Mouse (Mus musculus) MEL (cell line): Measurements from ENCODE around the gene Mnt. TPM values are rescaled to one million over a fixed set of nuclear protein-coding genes. Genes with fewer than 3 reads are reported as not detected.

Experiments used
- DNase-seq: peaks from one replicate; pipeline ENCODE4 v3.0.0; 2011; ENCODE audit warnings: low read depth, low spot score
- H3K27ac ChIP-seq: 2 replicates; pipeline ENCODE4 v1.5.1; 2012; ENCODE audit warnings: low read depth, mild to moderate bottlenecking, control low read depth, low read length, moderate library complexity; ENCODE audit not compliant: control insufficient read depth
- H3K27me3 ChIP-seq, 2 experiments: fragments of 150-350 bp in 1 of 2; sonication (generic) in 1 of 2; 2 replicates each; pipeline ENCODE4 v1.6.1; 2012; ENCODE audit warnings: low read length in 2 of 2, mild to moderate bottlenecking in 2 of 2, improper control_type of control experiment in 1 of 2, moderate library complexity in 1 of 2; ENCODE audit not compliant: insufficient read depth in 2 of 2, control insufficient read depth in 1 of 2
- H3K36me3 ChIP-seq, 2 experiments: 2 replicates each; pipeline ENCODE4 v1.6.1; 2012 to 2014; ENCODE audit warnings: low read length in 2 of 2, improper control_type of control experiment in 1 of 2, inconsistent platforms in 1 of 2, mild to moderate bottlenecking in 1 of 2; ENCODE audit not compliant: insufficient read depth in 2 of 2, control insufficient read depth in 1 of 2
- H3K4me1 ChIP-seq, 2 experiments: fragments of 150-350 bp in 1 of 2; sonication (generic) in 1 of 2; 2 replicates each; pipeline ENCODE4 v1.6.1; 2012; ENCODE audit warnings: low read length in 2 of 2, improper control_type of control experiment in 1 of 2, mild to moderate bottlenecking in 1 of 2; ENCODE audit not compliant: insufficient read depth in 2 of 2, control insufficient read depth in 1 of 2
- H3K4me3 ChIP-seq, 2 experiments: fragments of 150-350 bp in 1 of 2; sonication (generic) in 1 of 2; 2 replicates each; pipeline ENCODE4 v1.5.1; 2012; ENCODE audit warnings: low read depth in 2 of 2, low read length in 2 of 2, mild to moderate bottlenecking in 2 of 2, moderate library complexity in 2 of 2, control low read depth in 1 of 2, improper control_type of control experiment in 1 of 2; ENCODE audit not compliant: control insufficient read depth in 1 of 2, insufficient read depth in 1 of 2
- H3K79me2 ChIP-seq: 2 replicates; pipeline ENCODE4 v1.6.1; 2012; ENCODE audit warnings: mild to moderate bottlenecking, low read length, moderate library complexity; ENCODE audit not compliant: control insufficient read depth, poor library complexity, insufficient read depth
- H3K9ac ChIP-seq: 2 replicates; pipeline ENCODE4 v1.6.1; 2012; ENCODE audit warnings: low read depth, mild to moderate bottlenecking, control low read depth, low read length, moderate library complexity; ENCODE audit not compliant: control insufficient read depth, poor library complexity, severe bottlenecking
- H3K9me3 ChIP-seq: fragments of 150-350 bp; sonication (generic); replicated peaks from 2 replicates; pipeline ENCODE4 v1.6.1; 2012; ENCODE audit warnings: mild to moderate bottlenecking, low read length, improper control_type of control experiment, moderate library complexity; ENCODE audit not compliant: insufficient read depth
- E2F4 ChIP-seq: IDR thresholded peaks from 2 replicates; pipeline ENCODE4 v1.6.1; 2011; ENCODE audit warnings: low read depth, low read length, improper control_type of control experiment, borderline replicate concordance
- ELF1 ChIP-seq: IDR thresholded peaks from 2 replicates; pipeline ENCODE4 v1.6.1; 2014; ENCODE audit warnings: low read depth, mild to moderate bottlenecking, inconsistent platforms, low read length, improper control_type of control experiment, moderate library complexity
- EP300 ChIP-seq, 2 experiments: IDR thresholded peaks; 2 replicates each; pipeline ENCODE4 v1.6.1; 2011; ENCODE audit warnings: improper control_type of control experiment in 2 of 2, low read length in 2 of 2, low read depth in 1 of 2, mild to moderate bottlenecking in 1 of 2
- ETS1 ChIP-seq: IDR thresholded peaks from 2 replicates; pipeline ENCODE4 v1.6.1; 2012; ENCODE audit warnings: low read depth, mild to moderate bottlenecking, inconsistent platforms, low read length, improper control_type of control experiment, moderate library complexity
- GABPA ChIP-seq: IDR thresholded peaks from 2 replicates; pipeline ENCODE4 v1.6.1; 2012; ENCODE audit warnings: low read depth, mild to moderate bottlenecking, inconsistent platforms, low read length, improper control_type of control experiment, moderate library complexity
- GATA1 ChIP-seq: IDR thresholded peaks from 2 replicates; pipeline ENCODE4 v1.6.1; 2011; ENCODE audit warnings: low read depth, low read length, improper control_type of control experiment
- HCFC1 ChIP-seq: IDR thresholded peaks from 2 replicates; pipeline ENCODE4 v1.6.1; 2012; ENCODE audit warnings: low read depth, mild to moderate bottlenecking, inconsistent platforms, low read length, improper control_type of control experiment, moderate library complexity
- MAFK ChIP-seq: IDR thresholded peaks from 2 replicates; pipeline ENCODE4 v1.6.1; 2011; ENCODE audit warnings: low read depth, mild to moderate bottlenecking, low read length, improper control_type of control experiment, borderline replicate concordance
- MAX ChIP-seq: IDR thresholded peaks from 2 replicates; pipeline ENCODE4 v1.6.1; 2011; ENCODE audit warnings: low read length, improper control_type of control experiment
- MAZ ChIP-seq: IDR thresholded peaks from 2 replicates; pipeline ENCODE4 v1.6.1; 2012; ENCODE audit warnings: low read depth, mild to moderate bottlenecking, inconsistent platforms, low read length, improper control_type of control experiment
- MEF2A ChIP-seq: IDR thresholded peaks from 2 replicates; pipeline ENCODE4 v1.6.1; 2014; ENCODE audit warnings: low read depth, mild to moderate bottlenecking, inconsistent platforms, low read length, improper control_type of control experiment; ENCODE audit not compliant: poor library complexity, insufficient replicate concordance, severe bottlenecking; ENCODE audit errors: extremely low read depth
- MYB ChIP-seq: IDR thresholded peaks from 2 replicates; pipeline ENCODE4 v1.6.1; 2011; ENCODE audit warnings: mild to moderate bottlenecking, low read depth, low read length, improper control_type of control experiment
- NELFE ChIP-seq: IDR thresholded peaks from 2 replicates; pipeline ENCODE4 v1.6.1; 2011; ENCODE audit warnings: low read depth, low read length, improper control_type of control experiment
- NRF1 ChIP-seq: IDR thresholded peaks from 2 replicates; pipeline ENCODE4 v1.6.1; 2014; ENCODE audit warnings: low read depth, mild to moderate bottlenecking, inconsistent platforms, low read length, improper control_type of control experiment, moderate library complexity; ENCODE audit not compliant: poor library complexity, insufficient read depth, severe bottlenecking
- RAD21 ChIP-seq: IDR thresholded peaks from 2 replicates; pipeline ENCODE4 v1.6.1; 2011; ENCODE audit warnings: mild to moderate bottlenecking, low read depth, low read length, improper control_type of control experiment
- SIN3A ChIP-seq: IDR thresholded peaks from 2 replicates; pipeline ENCODE4 v1.6.1; 2012; ENCODE audit warnings: low read length, improper control_type of control experiment, inconsistent platforms
- SMC3 ChIP-seq: IDR thresholded peaks from 2 replicates; pipeline ENCODE4 v1.6.1; 2011; ENCODE audit warnings: low read depth, low read length, improper control_type of control experiment
- TAL1 ChIP-seq: IDR thresholded peaks from 2 replicates; pipeline ENCODE4 v1.6.1; 2012; ENCODE audit warnings: mild to moderate bottlenecking, inconsistent platforms, low read length, moderate library complexity, mixed read lengths
- TCF12 ChIP-seq: IDR thresholded peaks from 2 replicates; pipeline ENCODE4 v1.6.1; 2014; ENCODE audit warnings: low read depth, mild to moderate bottlenecking, inconsistent platforms, low read length, improper control_type of control experiment, moderate library complexity
- USF1 ChIP-seq: IDR thresholded peaks from 2 replicates; pipeline ENCODE4 v1.6.1; 2014; ENCODE audit warnings: low read depth, mild to moderate bottlenecking, inconsistent platforms, low read length, improper control_type of control experiment, moderate library complexity
- USF2 ChIP-seq, 2 experiments: IDR thresholded peaks; 2 replicates each; pipeline ENCODE4 v1.6.1; 2011 to 2012; ENCODE audit warnings: improper control_type of control experiment in 2 of 2, low read length in 2 of 2, borderline replicate concordance in 1 of 2, inconsistent platforms in 1 of 2, low read depth in 1 of 2, mild to moderate bottlenecking in 1 of 2; ENCODE audit not compliant: insufficient read depth in 1 of 2
- polyA plus RNA-seq, 2 experiments: library from polyadenylated mRNA; stranded (reverse) in 1 of 2; unstranded in 1 of 2; fragments of >175 nt in 1 of 2; fragments of >200 nt in 1 of 2; gene quantifications; 2 replicates each; pipeline versions ENCODE4 v1.2.1 to v1.2.4; 2012; ENCODE audit warnings: low replicate concordance in 2 of 2, low read depth in 1 of 2; ENCODE audit not compliant: insufficient read length in 2 of 2, insufficient read depth in 1 of 2, missing spikeins in 1 of 2
- total RNA-seq: library from RNA; depleted of rRNA; stranded (reverse); fragments of 300-350 nt; gene quantifications from 2 replicates; pipeline ENCODE4 v1.2.3, GENCODE M21; 2012

Mnt gene
- total and polyA plus RNA-seq, 3 experiments: 5.8 to 37.3 TPM; not detected in 1

DNA sequence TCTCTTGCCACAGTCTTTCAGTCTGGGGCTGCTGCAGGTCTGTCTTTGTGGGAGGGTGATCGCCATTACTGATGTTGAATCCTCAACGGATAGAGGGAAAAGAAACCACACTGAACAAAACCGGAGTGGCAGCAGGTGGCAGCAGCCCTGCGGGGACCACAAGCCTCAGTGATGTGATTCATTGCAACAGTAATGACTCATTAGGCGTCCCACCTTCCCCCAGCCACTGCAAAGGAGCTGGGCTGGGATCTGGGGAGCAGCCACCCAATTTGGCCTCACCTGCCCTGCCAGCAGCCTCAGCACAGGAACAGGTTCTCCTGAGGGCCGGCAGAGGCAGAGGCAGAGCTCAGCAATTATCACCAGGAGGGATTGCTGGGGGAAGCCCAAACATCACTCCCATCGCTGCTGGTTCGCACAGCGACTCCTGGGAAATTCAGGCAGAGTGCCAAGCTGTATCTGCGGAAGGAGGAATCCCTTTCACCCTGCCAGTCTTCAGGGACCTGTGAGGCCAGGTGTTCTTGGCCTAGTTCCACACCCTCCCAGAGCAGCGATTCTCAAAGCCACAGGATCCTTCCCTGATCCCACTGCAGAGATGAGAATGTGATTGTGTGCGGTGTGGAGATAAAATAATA lies 40.4 kb downstream of the Mnt start:
- no peak overlapping the region for H3K27ac ChIP-seq
- H3K36me3 ChIP-seq: no peaks in the 10 kb centered on the region
- H3K4me1 ChIP-seq: no peaks in the 10 kb centered on the region
- no peak overlapping the region for H3K4me3 ChIP-seq
- DNase-seq: no peak
- H3K27me3 ChIP-seq: no peaks in the 10 kb centered on the region
- H3K79me2 ChIP-seq: no peaks in the 10 kb centered on the region
- no peaks in the 10 kb centered on the region for H3K9me3 ChIP-seq
- TF ChIP-seq MAX (no peak), E2F4 (no peak), MEF2A (no peak), GABPA (no peak), SMC3 (no peak), MAFK (no peak), EP300 (IDR thresholded peaks at IDR 0.05; ENCODE audit: low read depth in 1 of 2, low read length in 2 of 2) (no peak), RAD21 (no peak), ELF1 (no peak), MAZ (no peak), SIN3A (no peak), NELFE (no peak), NRF1 (no peak), USF2 (IDR thresholded peaks at IDR 0.05; ENCODE audit: borderline replicate concordance in 1 of 2, insufficient read depth in 1 of 2, low read depth in 1 of 2, low read length in 2 of 2) (no peak), ETS1 (no peak), TAL1 (no peak), HCFC1 (no peak), GATA1 (no peak)
- no peak overlapping the region for H3K9ac ChIP-seq

DNA sequence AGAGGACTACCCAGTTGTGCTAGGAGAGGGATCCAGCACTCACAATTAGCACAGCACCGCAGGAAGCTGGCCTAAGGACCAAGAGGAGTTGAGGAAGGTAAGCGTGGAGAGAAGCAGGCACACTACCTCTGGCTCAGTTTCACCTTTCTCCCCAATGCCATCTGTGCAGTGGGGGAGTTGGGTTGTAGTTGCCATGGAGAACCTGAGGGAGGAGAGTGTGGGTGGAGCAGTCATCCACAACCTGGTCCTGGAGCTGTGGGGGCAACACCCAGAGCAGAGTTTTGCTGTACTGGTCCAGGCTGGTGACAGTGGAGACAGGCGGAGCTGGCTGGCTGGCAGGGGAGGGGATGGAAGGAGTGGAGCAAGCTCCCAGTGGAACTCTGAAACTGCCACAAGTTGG lies 43.9 kb downstream of the Mnt start:
- TF ChIP-seq TAL1 (no peak), NELFE (no peak), MYB (no peak), USF1 (no peak), TCF12 (no peak)
- DNase-seq: no peak
- Histone ChIP-seq H3K27ac (no peak overlapping the region), H3K79me2 (no peaks in the 10 kb centered on the region), H3K36me3 (no peaks in the 10 kb centered on the region), H3K9ac (no peak overlapping the region), H3K4me1 (no peaks in the 10 kb centered on the region), H3K9me3 (no peaks in the 10 kb centered on the region), H3K4me3 (no peak overlapping the region), H3K27me3 (no peaks in the 10 kb centered on the region)
